Mouse (Mus musculus): ENCODE measurements around the gene Scrn2. TPM values are rescaled to one million over a fixed set of nuclear protein-coding genes. Genes with fewer than 3 reads are reported as not detected.
A peak's percentile ranks its signal among the peaks of the same experiment; 100 is the strongest.

Gene Scrn2
- total RNA-seq, 2 experiments from 2014 or later, result 15.4 TPM

- no peak for DNase-seq
These were observed 11.8 kb upstream of the Scrn2 start for GRCm38 (mm10) chr11:97017696-97018582.

GRCm38 (mm10) chr11:97018583-97019344 lies 11.0 kb upstream of the Scrn2 start:
- DNase-seq, result no peak

- no peak for DNase-seq
These were observed 10.4 kb upstream of the Scrn2 start for GRCm38 (mm10) chr11:97019345-97019708.

- DNase-seq, result no peak
These were observed 8.5 kb upstream of the Scrn2 start for GRCm38 (mm10) chr11:97021121-97021765.

GRCm38 (mm10) chr11:97021873-97022484 lies 7.8 kb upstream of the Scrn2 start:
- DNase-seq, result peak; percentile 74 to 86

- no peak for DNase-seq
These were observed 4.8 kb upstream of the Scrn2 start for GRCm38 (mm10) chr11:97024977-97025376.

- peak; percentile 89 to 91 for DNase-seq
These were observed 3.9 kb upstream of the Scrn2 start for GRCm38 (mm10) chr11:97025721-97026344.

GRCm38 (mm10) chr11:97030426-97030825 lies 688 bp downstream of the Scrn2 start:
- no peak for DNase-seq

GRCm38 (mm10) chr11:97031977-97032376 lies 2.2 kb downstream of the Scrn2 start:
- no peak for DNase-seq

- no peak for DNase-seq
These were observed 2.8 kb downstream of the Scrn2 start for GRCm38 (mm10) chr11:97032499-97032898.

- DNase-seq, result no peak
These were observed 4.0 kb downstream of the Scrn2 start for GRCm38 (mm10) chr11:97033781-97034180.

GRCm38 (mm10) chr11:97036141-97036540 lies 6.4 kb downstream of the Scrn2 start:
- DNase-seq, result no peak

- no peak for DNase-seq
These were observed 9.1 kb downstream of the Scrn2 start for GRCm38 (mm10) chr11:97038881-97039280.

- no peak for DNase-seq
These were observed 10.7 kb downstream of the Scrn2 start for GRCm38 (mm10) chr11:97040301-97041021.

GRCm38 (mm10) chr11:97041022-97041899 lies 11.5 kb downstream of the Scrn2 start, which contains the start of the genes Lrrc46 and Mrpl10:
TSS of gene Lrrc46 (minus strand) at chr11:97041407.
TSS of gene Mrpl10 (plus strand) at chr11:97041560.
- peak; percentile 91 for DNase-seq

- no peak for DNase-seq
These were observed 15.2 kb downstream of the Scrn2 start for GRCm38 (mm10) chr11:97044902-97045301.

GRCm38 (mm10) chr11:97045861-97046260 lies 16.1 kb downstream of the Scrn2 start:
- DNase-seq, result no peak

GRCm38 (mm10) chr11:97048090-97048650 lies 18.4 kb downstream of the Scrn2 start:
- no peak for DNase-seq

- DNase-seq, result no peak
These were observed 19.9 kb downstream of the Scrn2 start for GRCm38 (mm10) chr11:97049492-97050085.
